In the genomic region with DNA sequence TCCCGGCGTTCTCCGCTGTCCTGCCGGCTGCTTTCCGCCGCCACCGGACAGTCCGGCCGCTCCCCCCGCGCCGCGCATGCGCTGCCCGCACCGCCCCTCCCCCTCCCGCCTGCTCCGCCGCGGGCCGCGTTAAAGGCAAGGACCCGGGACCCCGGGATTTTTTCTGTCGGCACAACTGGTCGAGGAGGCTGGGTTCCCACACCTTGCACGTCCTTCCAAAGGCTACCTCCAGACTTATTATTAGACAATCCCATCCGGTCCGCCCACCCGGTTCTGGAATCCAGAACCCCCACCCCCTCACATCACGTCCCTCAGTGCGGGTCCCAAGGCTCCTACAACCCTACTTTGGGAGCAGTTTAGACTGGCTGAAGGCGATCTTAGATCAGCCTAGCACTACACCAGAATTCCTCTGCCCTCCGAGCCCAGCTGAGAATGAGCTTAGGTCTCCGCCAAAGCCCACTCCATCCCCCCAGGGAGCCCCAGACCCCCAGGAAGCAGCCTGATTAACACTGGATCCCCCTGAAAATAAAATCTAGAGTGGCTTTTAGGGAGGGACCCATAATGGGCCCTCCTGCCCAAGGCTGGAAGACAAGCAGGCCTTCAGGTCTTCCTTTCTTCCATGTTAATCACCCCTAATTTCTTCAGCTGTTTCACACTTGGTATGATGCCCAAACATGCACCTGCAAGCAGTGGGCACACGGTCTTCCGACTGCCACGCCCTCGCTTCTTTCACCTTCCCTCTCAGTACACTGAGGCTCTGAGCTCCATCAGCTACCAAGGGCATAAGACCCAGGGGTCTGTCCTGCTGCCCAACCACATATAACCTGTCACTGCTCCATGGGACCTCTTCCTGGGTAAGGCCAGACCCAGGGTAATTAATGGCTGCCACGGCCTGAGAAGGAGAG, we compare ENCODE assay signal across 8 mouse cellular contexts. TPM values are rescaled to one million over a fixed set of nuclear protein-coding genes. Genes with fewer than 3 reads are reported as not detected.
DNase-seq lines count a peak whose midpoint lies in the region; ATAC-seq and TF ChIP-seq lines count a peak whose summit lies in the region.

A gene (minus strand): TSS at position 18 of the 905 bp plus-strand sequence.

- TF ChIP-seq POLR2A in MEL (IDR thresholded peaks at IDR 0.05; ENCODE audit: control insufficient read depth in 1 of 2, insufficient read depth in 1 of 2, low read depth in 1 of 2, low read length in 2 of 2, poor library complexity in 1 of 2) = peak in 1 of 2 experiments; percentile 45; a peak in 1 of 4 replicates

- H3K9me3 ChIP-seq in MEL (replicated peaks; ENCODE audit: insufficient read depth, low read length) = no peaks in the 10 kb centered on the region
- H3K9me3 ChIP-seq in forebrain, embryonic 16.5 days (ENCODE audit: control insufficient read depth, low read length) = no peaks in the 10 kb centered on the region
- H3K9me3 ChIP-seq in lung, postnatal 0 days (ENCODE audit: low read length) = no peaks in the 10 kb centered on the region

- TF ChIP-seq EP300 in MEL (IDR thresholded peaks at IDR 0.05; ENCODE audit: low read depth in 1 of 2, low read length in 2 of 2) = no peak
- TF ChIP-seq EP300 in lung, postnatal 0 days (IDR thresholded peaks at IDR 0.05) = no peak

- ATAC-seq in forebrain, embryonic 16.5 days = peak; percentile 37
- ATAC-seq in lung, postnatal 0 days = peak; percentile 51

- H3K9ac ChIP-seq in MEL (ENCODE audit: control insufficient read depth, low read depth, low read length, poor library complexity, severe bottlenecking) = peak within 1 kb of the TSS; percentile 95
- peak within 1 kb of the TSS; percentile 91 for H3K9ac ChIP-seq in forebrain, embryonic 16.5 days (replicated peaks; ENCODE audit: low read depth, low read length)
- H3K9ac ChIP-seq in lung, postnatal 0 days (replicated peaks; ENCODE audit: low read depth) = peak within 1 kb of the TSS; percentile 83

- H3K27ac ChIP-seq in MEL (ENCODE audit: control insufficient read depth, low read depth, low read length) = peak within 1 kb of the TSS; percentile 51
- peak within 1 kb of the TSS; percentile 82 for H3K27ac ChIP-seq in forebrain, embryonic 16.5 days (ENCODE audit: low read length)
- H3K27ac ChIP-seq in lung, postnatal 0 days (ENCODE audit: low read length) = peak within 1 kb of the TSS; percentile 87

- peaks cover 15% of the 10 kb centered on the region for H3K79me2 ChIP-seq in MEL (ENCODE audit: control insufficient read depth, insufficient read depth, low read length, poor library complexity)

- TF ChIP-seq CTCF in MEL (IDR thresholded peaks at IDR 0.05 in 2 of 3, conservative IDR thresholded peaks at IDR 0.05 in 1 of 3; ENCODE audit: control insufficient read depth in 1 of 3, insufficient read depth in 1 of 3, low read depth in 2 of 3, low read length in 3 of 3, poor library complexity in 1 of 3, severe bottlenecking in 1 of 3) = no peak
- TF ChIP-seq CTCF in lung, postnatal 0 days (IDR thresholded peaks at IDR 0.05) = no peak

- H3K36me3 ChIP-seq in MEL (ENCODE audit: control insufficient read depth in 1 of 2, insufficient read depth in 2 of 2, low read length in 2 of 2) = peaks cover 0 to 24% of the 10 kb centered on the region in 2 experiments; a peak in 2 of 4 replicates
- no peaks in the 10 kb centered on the region for H3K36me3 ChIP-seq in forebrain, embryonic 16.5 days (ENCODE audit: control insufficient read depth, insufficient read depth)
- no peaks in the 10 kb centered on the region for H3K36me3 ChIP-seq in lung, postnatal 0 days (ENCODE audit: insufficient read depth, low read length)

- TF ChIP-seq RAD21 in MEL (IDR thresholded peaks at IDR 0.05; ENCODE audit: low read depth, low read length) = no peak

- WGBS in forebrain, embryonic 16.5 days = 9% methylated on average over 38 of the region's 40 CpGs
- WGBS in lung, postnatal 0 days = 13% methylated on average over 29 of the region's 40 CpGs

- H3K4me3 ChIP-seq in MEL (ENCODE audit: control insufficient read depth in 1 of 2, insufficient read depth in 1 of 2, low read depth in 2 of 2, low read length in 2 of 2) = peak within 1 kb of the TSS; percentile 75 to 93
- peak within 1 kb of the TSS; percentile 90 for H3K4me3 ChIP-seq in forebrain, embryonic 16.5 days (replicated peaks; ENCODE audit: low read length)
- peak within 1 kb of the TSS; percentile 84 for H3K4me3 ChIP-seq in lung, postnatal 0 days (ENCODE audit: low read depth, low read length)

- intact Hi-C loops in heart, postnatal 36 days (cut with DNase I) = loop anchor here (2.0 kb wide), 2 partner anchors 17 to 27 kb away; no protein-coding TSS in a partner anchor

- peaks cover 17 to 29% of the 10 kb centered on the region in 2 experiments for H3K4me1 ChIP-seq in MEL (ENCODE audit: control insufficient read depth in 1 of 2, insufficient read depth in 2 of 2, low read length in 2 of 2)
- H3K4me1 ChIP-seq in forebrain, embryonic 16.5 days (replicated peaks; ENCODE audit: control insufficient read depth, insufficient read depth, low read length) = peaks cover 61% of the 10 kb centered on the region
- peaks cover 45% of the 10 kb centered on the region for H3K4me1 ChIP-seq in lung, postnatal 0 days (ENCODE audit: insufficient read depth, low read depth, low read length)

- no peaks in the 10 kb centered on the region for H3K27me3 ChIP-seq in MEL (ENCODE audit: control insufficient read depth in 1 of 2, insufficient read depth in 2 of 2, low read length in 2 of 2)
- no peaks in the 10 kb centered on the region for H3K27me3 ChIP-seq in forebrain, embryonic 16.5 days (replicated peaks; ENCODE audit: control insufficient read depth, insufficient read depth, low read length)
- no peaks in the 10 kb centered on the region for H3K27me3 ChIP-seq in lung, postnatal 0 days (replicated peaks; ENCODE audit: insufficient read depth, low read length)

- peak within 1 kb of the TSS; percentile 85 for H3K4me2 ChIP-seq in forebrain, embryonic 16.5 days (ENCODE audit: low read length)
- peak within 1 kb of the TSS; percentile 86 for H3K4me2 ChIP-seq in lung, postnatal 0 days (replicated peaks; ENCODE audit: low read depth, low read length)

- DNase-seq in MEL (ENCODE audit: low read depth, low spot score) = peak; percentile 84
- peak; percentile 82 for DNase-seq in cerebellum, adult 11 months
- peak; percentile 84 to 87 for DNase-seq in heart, postnatal 36 days
- peak; percentile 77 to 82 for DNase-seq in layer of hippocampus, postnatal 10 days (ENCODE audit: low spot score in 2 of 2)
- DNase-seq in lung, postnatal 0 days (ENCODE audit: low spot score) = peak; percentile 77
- DNase-seq in right cerebral cortex, adult 18-20 months = peak; percentile 71
- no peak for DNase-seq in T-cell, adult 2 months (ENCODE audit: low spot score)

TF ChIP-seq in MEL, 35 proteins besides CTCF, POLR2A, EP300 and RAD21 (continues in another document):
- TF ChIP-seq POLR2AphosphoS5 (IDR thresholded peaks at IDR 0.05; ENCODE audit: borderline replicate concordance, low read depth, low read length) = no peak
- no peak for TF ChIP-seq JUND (IDR thresholded peaks at IDR 0.05; ENCODE audit: low read depth, low read length)
- TF ChIP-seq HCFC1 (IDR thresholded peaks at IDR 0.05; ENCODE audit: low read depth, low read length) = peak; percentile 78
- peak; percentile 86 for TF ChIP-seq NRF1 (IDR thresholded peaks at IDR 0.05; ENCODE audit: insufficient read depth, low read depth, low read length, poor library complexity, severe bottlenecking)
- TF ChIP-seq TBP (IDR thresholded peaks at IDR 0.05; ENCODE audit: low read depth, low read length) = no peak
- TF ChIP-seq NELFE (IDR thresholded peaks at IDR 0.05; ENCODE audit: low read depth, low read length) = no peak; the same call in 1 of the 2 replicates
- no peak for TF ChIP-seq SMC3 (IDR thresholded peaks at IDR 0.05; ENCODE audit: low read depth, low read length)
- no peak for TF ChIP-seq UBTF (IDR thresholded peaks at IDR 0.05; ENCODE audit: borderline replicate concordance, insufficient read depth, low read depth, low read length)
- TF ChIP-seq USF1 (IDR thresholded peaks at IDR 0.05; ENCODE audit: low read depth, low read length) = no peak
- TF ChIP-seq TAL1 (IDR thresholded peaks at IDR 0.05; ENCODE audit: low read length) = no peak
- TF ChIP-seq ZKSCAN1 (IDR thresholded peaks at IDR 0.05; ENCODE audit: low read depth, low read length) = no peak
- TF ChIP-seq E2F4 (IDR thresholded peaks at IDR 0.05; ENCODE audit: borderline replicate concordance, low read depth, low read length) = no peak
- TF ChIP-seq MAX (IDR thresholded peaks at IDR 0.05; ENCODE audit: low read length) = no peak
- TF ChIP-seq POLR2AphosphoS2 (IDR thresholded peaks at IDR 0.05; ENCODE audit: low read length) = no peak
- TF ChIP-seq GATA1 (IDR thresholded peaks at IDR 0.05; ENCODE audit: low read depth, low read length) = no peak
- TF ChIP-seq MXI1 (IDR thresholded peaks at IDR 0.05; ENCODE audit: low read depth, low read length) = peak; percentile 21; the same call in 1 of the 2 replicates
- TF ChIP-seq MAZ (IDR thresholded peaks at IDR 0.05; ENCODE audit: low read depth, low read length) = peak; percentile 73; the same call in 1 of the 2 replicates
- TF ChIP-seq ETS1 (IDR thresholded peaks at IDR 0.05; ENCODE audit: low read depth, low read length) = no peak
- TF ChIP-seq MYC (IDR thresholded peaks at IDR 0.05; ENCODE audit: low read depth, low read length) = no peak
- TF ChIP-seq MEF2A (IDR thresholded peaks at IDR 0.05; ENCODE audit: extremely low read depth, insufficient replicate concordance, low read depth, low read length, poor library complexity, severe bottlenecking) = no peak
- TF ChIP-seq BHLHE40 (IDR thresholded peaks at IDR 0.05; ENCODE audit: borderline replicate concordance, low read depth, low read length) = 0 out of 2 replicates have a peak, but pooled peaks have one; percentile 37
- TF ChIP-seq MAFK (IDR thresholded peaks at IDR 0.05; ENCODE audit: borderline replicate concordance, low read depth, low read length) = no peak
- TF ChIP-seq USF2 (IDR thresholded peaks at IDR 0.05; ENCODE audit: borderline replicate concordance in 1 of 2, insufficient read depth in 1 of 2, low read depth in 1 of 2, low read length in 2 of 2) = no peak
- no peak; the same call in 1 of the 2 replicates for TF ChIP-seq TCF12 (IDR thresholded peaks at IDR 0.05; ENCODE audit: low read depth, low read length)
- peak; percentile 72 for TF ChIP-seq SIN3A (IDR thresholded peaks at IDR 0.05; ENCODE audit: low read length)
- TF ChIP-seq GABPA (IDR thresholded peaks at IDR 0.05; ENCODE audit: low read depth, low read length) = no peak

RNA-seq across cellular contexts. Expression of the gene that starts here (rescaled TPM):
- total RNA-seq in MEL (2012; rRNA removed) = 6.5 and 7.5 TPM in 2 replicates
- 10 to 100 TPM in 1 of 2 experiments, not detected in 1; 17.4 TPM for polyA plus RNA-seq in MEL (2012; ENCODE audit: insufficient read depth in 1 of 2, insufficient read length in 2 of 2, low read depth in 1 of 2, low replicate concordance in 2 of 2, missing spikeins in 1 of 2)
- 45.9 and 52.5 TPM in 2 replicates for polyA plus RNA-seq in forebrain, embryonic 16.5 days (2015; fragmentation: Nextera tagmentation; extraction: Ambion mirVana)
- 10 to 100 TPM; 18.8 to 19.1 TPM for total RNA-seq in heart, postnatal 36 days (2021)
- total RNA-seq in layer of hippocampus, postnatal 10 days (2021) = 10 to 100 TPM; 60.1 to 62.6 TPM
- 29.3 and 34.2 TPM in 2 replicates for polyA plus RNA-seq in lung, postnatal 0 days (2015; fragmentation: Nextera tagmentation; extraction: Ambion mirVana)
